10 mouse cellular contexts compared by ENCODE assay signal in the genomic region with DNA sequence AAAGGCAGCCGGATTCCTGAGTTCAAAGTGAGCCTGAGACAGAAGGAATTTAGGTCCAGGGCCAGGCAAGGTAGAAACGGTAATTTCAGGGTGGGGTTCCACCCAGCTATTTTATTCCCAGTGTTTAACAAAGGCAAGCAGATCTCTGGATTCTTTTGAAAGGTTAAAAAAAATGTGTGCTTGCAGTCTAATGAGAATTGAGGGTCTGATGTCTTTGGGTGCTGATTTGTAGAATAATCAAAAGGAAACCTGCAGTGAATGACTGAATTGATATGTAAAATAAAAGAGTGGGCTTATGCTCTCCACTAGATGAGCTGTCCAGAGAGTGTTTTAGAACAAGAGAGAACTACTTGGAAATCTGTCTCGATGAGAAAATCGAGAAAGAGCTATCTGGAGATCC. TPM values are rescaled to one million over a fixed set of nuclear protein-coding genes. Genes with fewer than 3 reads are reported as not detected.
"Had no signal": no experiment of that assay in that cellular context is flagged by ENCODE, and none has a peak within 500 bp of the region (broad histone marks: within the 10 kb centered on the region; RNA-seq: fewer than 3 reads in every experiment).

No protein-coding gene starts in this region.

- DNase-seq: lung, adult 18-20 months; lung, embryonic 14.5 days; lung, postnatal 14 days; lung, postnatal 36 days; right cerebral cortex, postnatal 14 days; thymus, adult 2 months; thymus, postnatal 25 days; thymus, postnatal 4 days had no signal

RNA-seq across cellular contexts. Expression of a gene that starts 33.6 kb away (rescaled TPM):
- total RNA-seq: megakaryocyte progenitor cell, adult 5-6 weeks; monocyte, adult 5-6 weeks had no signal
